Mouse (Mus musculus) midbrain, postnatal 0 days (tissue): ENCODE data around the gene Bmper. TPM values are rescaled to one million over a fixed set of nuclear protein-coding genes. Genes with fewer than 3 reads are reported as not detected.
A peak's percentile ranks its signal among the peaks of the same experiment; 100 is the strongest.

Source experiments
- ATAC-seq: fragments of 200-750 bp; cut with Nextera tagmentation; 2 replicates; pipeline ENCODE4 v1.8.0; 2017; ENCODE audit warnings: moderate number of reproducible peaks, mild to moderate bottlenecking, moderate TSS enrichment, moderate library complexity; ENCODE audit not compliant: low FRiP score
- DNase-seq: peaks from one replicate; pipeline ENCODE4 v3.0.0-alpha.2; 2015; ENCODE audit warnings: low spot score
- H3K27ac ChIP-seq: fragments of 300-500 bp; sonication (generic); 2 replicates; pipeline ENCODE4 v1.5.1; 2014; ENCODE audit warnings: low read depth, mild to moderate bottlenecking, low read length, mixed read lengths
- H3K27me3 ChIP-seq: fragments of 300-500 bp; sonication (generic); 2 replicates; pipeline ENCODE4 v1.6.1; 2014; ENCODE audit warnings: low read length, control low read depth, mixed read lengths; ENCODE audit not compliant: insufficient read depth
- H3K36me3 ChIP-seq: fragments of 300-500 bp; sonication (generic); 2 replicates; pipeline ENCODE4 v1.6.1; 2014; ENCODE audit warnings: low read length, control low read depth, mixed read lengths; ENCODE audit not compliant: insufficient read depth
- H3K4me1 ChIP-seq: fragments of 300-500 bp; sonication (generic); 2 replicates; pipeline ENCODE4 v1.6.1; 2014; ENCODE audit warnings: mild to moderate bottlenecking, control low read depth, antibody characterized with exemption, low read length, mixed read lengths; ENCODE audit not compliant: insufficient read depth
- H3K4me2 ChIP-seq: fragments of 300-500 bp; sonication (generic); 2 replicates; pipeline ENCODE4 v1.6.1; 2014; ENCODE audit warnings: low read depth, mild to moderate bottlenecking, low read length, mixed read lengths; ENCODE audit not compliant: poor library complexity, severe bottlenecking
- H3K4me3 ChIP-seq: fragments of 300-500 bp; sonication (generic); 2 replicates; pipeline ENCODE4 v1.5.1; 2014; ENCODE audit warnings: low read depth, mild to moderate bottlenecking, low read length, moderate library complexity
- H3K9ac ChIP-seq: fragments of 300-500 bp; sonication (generic); replicated peaks from 2 replicates; pipeline ENCODE4 v1.6.1; 2014; ENCODE audit warnings: mild to moderate bottlenecking, low read length, moderate library complexity, mixed read lengths; ENCODE audit not compliant: poor library complexity, severe bottlenecking
- H3K9me3 ChIP-seq: fragments of 300-500 bp; sonication (generic); 2 replicates; pipeline ENCODE4 v1.6.1; 2016; ENCODE audit warnings: low read length, control low read depth
- CTCF ChIP-seq: IDR thresholded peaks from 2 replicates; pipeline ENCODE4 v1.5.1; 2016; ENCODE audit warnings: antibody characterized with exemption, mild to moderate bottlenecking
- WGBS: fragments of 180-500 bp; shearing (Covaris S2); extraction: QIAGEN DNeasy Blood & Tissue Kit; methylation state at CpG from one replicate; pipeline ENCODE4 v1.1.7; 2014; 5-methylcytosine and 5-hydroxymethylcytosine counted together
- polyA plus RNA-seq: library from polyadenylated mRNA; unstranded; fragments of >200 nt; fragmentation: Nextera tagmentation; extraction: Ambion mirVana; gene quantifications from 2 replicates; pipeline ENCODE4 v1.2.1, GENCODE M21; 2015
- total RNA-seq: library from RNA; depleted of rRNA; stranded (reverse); fragments of >200 nt; gene quantifications from 2 replicates; pipeline ENCODE4 v1.2.3, GENCODE M21; 2014

The Bmper gene
- total and polyA plus RNA-seq, 2 experiments from 2014 or later, result 6.3 to 9.2 TPM

GRCm38 (mm10) chr9:23251001-23251400 is 28.1 kb downstream of the Bmper start:
- ATAC-seq (no peak), DNase-seq (no peak)
- WGBS, result 86% methylated on average over 6 of the region's 6 CpGs
- Histone ChIP-seq H3K27me3 (no peaks in the 10 kb centered on the region), H3K36me3 (no peaks in the 10 kb centered on the region), H3K4me2 (no peak overlapping the region), H3K4me3 (no peak overlapping the region), H3K4me1 (no peaks in the 10 kb centered on the region), H3K9me3 (no peaks in the 10 kb centered on the region), H3K9ac (no peak overlapping the region), H3K27ac (no peak overlapping the region)
- no peak for TF ChIP-seq CTCF

- Histone ChIP-seq H3K27me3 (no peaks in the 10 kb centered on the region), H3K9me3 (no peaks in the 10 kb centered on the region), H3K4me2 (no peak overlapping the region; the same call in 1 of the 2 replicates), H3K4me1 (no peaks in the 10 kb centered on the region), H3K9ac (no peak overlapping the region), H3K36me3 (no peaks in the 10 kb centered on the region), H3K27ac (no peak overlapping the region), H3K4me3 (no peak overlapping the region)
- no peak for ATAC-seq
- no peak for TF ChIP-seq CTCF
- DNase-seq, result no peak
- 80% methylated on average over 6 of the region's 6 CpGs for WGBS
These were observed 30.7 kb downstream of the Bmper start for GRCm38 (mm10) chr9:23253624-23254023.

GRCm38 (mm10) chr9:23254237-23255214 is 31.6 kb downstream of the Bmper start:
- 29% methylated on average over 37 of the region's 37 CpGs for WGBS
- Histone ChIP-seq H3K27me3 (no peaks in the 10 kb centered on the region), H3K4me1 (no peaks in the 10 kb centered on the region), H3K9me3 (0 out of 2 replicates have a peak, but pooled peaks cover 3% of the 10 kb centered on the region), H3K4me3 (peak overlapping the region; percentile 32), H3K27ac (no peak overlapping the region), H3K9ac (peak overlapping the region; percentile 29; the same call in 1 of the 2 replicates), H3K4me2 (peak overlapping the region; percentile 54), H3K36me3 (no peaks in the 10 kb centered on the region)
- ATAC-seq (peak; percentile 51), DNase-seq (peak; percentile 46)
- TF ChIP-seq CTCF, result no peak

- no peak for TF ChIP-seq CTCF
- H3K27ac ChIP-seq, result no peak overlapping the region
- no peak overlapping the region for H3K4me3 ChIP-seq
- no peaks in the 10 kb centered on the region for H3K36me3 ChIP-seq
- no peaks in the 10 kb centered on the region for H3K4me1 ChIP-seq
- no peak overlapping the region for H3K4me2 ChIP-seq
- H3K9me3 ChIP-seq, result 0 out of 2 replicates have a peak, but pooled peaks cover 3% of the 10 kb centered on the region
- ATAC-seq (no peak), DNase-seq (peak; percentile 13)
- no peaks in the 10 kb centered on the region for H3K27me3 ChIP-seq
- no peak overlapping the region for H3K9ac ChIP-seq
- 84% methylated on average over 2 of the region's 2 CpGs for WGBS
These were observed 33.0 kb downstream of the Bmper start for GRCm38 (mm10) chr9:23255841-23256240.

- ATAC-seq, result no peak
- no peak overlapping the region for H3K4me3 ChIP-seq
- DNase-seq, result no peak
- H3K36me3 ChIP-seq, result no peaks in the 10 kb centered on the region
- no peak overlapping the region for H3K9ac ChIP-seq
- H3K27me3 ChIP-seq, result no peaks in the 10 kb centered on the region
- 0 out of 2 replicates have a peak, but pooled peaks cover 3% of the 10 kb centered on the region for H3K9me3 ChIP-seq
- H3K4me2 ChIP-seq, result no peak overlapping the region
- 85% methylated on average over 2 of the region's 2 CpGs for WGBS
- H3K27ac ChIP-seq, result no peak overlapping the region
- H3K4me1 ChIP-seq, result no peaks in the 10 kb centered on the region
- TF ChIP-seq CTCF, result no peak
These were observed 33.7 kb downstream of the Bmper start for GRCm38 (mm10) chr9:23256576-23256975.

- Histone ChIP-seq H3K27me3 (no peaks in the 10 kb centered on the region), H3K9ac (no peak overlapping the region), H3K27ac (no peak overlapping the region), H3K4me1 (no peaks in the 10 kb centered on the region), H3K4me2 (no peak overlapping the region), H3K4me3 (no peak overlapping the region), H3K9me3 (0 out of 2 replicates have a peak, but pooled peaks cover 3% of the 10 kb centered on the region), H3K36me3 (no peaks in the 10 kb centered on the region)
- WGBS, result 93% methylated on average over 3 of the region's 3 CpGs
- TF ChIP-seq CTCF, result no peak
- no peak for ATAC-seq
- no peak for DNase-seq
These were observed 39.0 kb downstream of the Bmper start for GRCm38 (mm10) chr9:23261834-23262233.
